Mouse (Mus musculus): ENCODE results near the gene Gbp7. TPM values are rescaled to one million over a fixed set of nuclear protein-coding genes. Genes with fewer than 3 reads are reported as not detected.
"Not testable (repeated sequence)": the region's sequence is repeated elsewhere in the genome, so short reads cannot be mapped to it uniquely, and the experiment has no call there.

The Gbp7 gene
- total and polyA plus RNA-seq, 2 experiments from 2014 or later = 5.4 to 6.0 TPM

- ATAC-seq (ENCODE audit: insufficient read depth, low read depth) (no peak), DNase-seq (ENCODE audit: low spot score) (no peak)
- Histone ChIP-seq H3K4me2 (ENCODE audit: low read depth, low read length) (peak overlapping the region; percentile 98), H3K36me3 (replicated peaks; ENCODE audit: control insufficient read depth, insufficient read depth, low read length) (no peaks in the 10 kb centered on the region), H3K4me3 (ENCODE audit: low read depth, low read length) (no peak overlapping the region), H3K9me3 (replicated peaks; ENCODE audit: control insufficient read depth, low read length) (no peaks in the 10 kb centered on the region), H3K9ac (replicated peaks; ENCODE audit: low read depth, low read length) (no peak overlapping the region), H3K27ac (ENCODE audit: low read depth) (no peak overlapping the region), H3K4me1 (ENCODE audit: control insufficient read depth, insufficient read depth) (peaks cover 6% of the 10 kb centered on the region; the same call in 1 of the 2 replicates), H3K27me3 (ENCODE audit: control insufficient read depth, insufficient read depth, low read length) (no peaks in the 10 kb centered on the region)
- 83% methylated on average over 3 of the region's 3 CpGs for WGBS
- TF ChIP-seq CTCF (IDR thresholded peaks at IDR 0.05; ENCODE audit: low read depth) (no peak), EP300 (IDR thresholded peaks at IDR 0.05; ENCODE audit: low read depth) (no peak)
Measured at GRCm38 (mm10) chr3:142531595-142531994, 1.5 kb downstream of the Gbp7 start.

- DNase-seq (ENCODE audit: low spot score) (no peak), ATAC-seq (ENCODE audit: insufficient read depth, low read depth) (no peak)
- Histone ChIP-seq H3K9ac (replicated peaks; ENCODE audit: low read depth, low read length) (no peak overlapping the region), H3K4me2 (ENCODE audit: low read depth, low read length) (no peak overlapping the region), H3K36me3 (replicated peaks; ENCODE audit: control insufficient read depth, insufficient read depth, low read length) (no peaks in the 10 kb centered on the region), H3K27me3 (ENCODE audit: control insufficient read depth, insufficient read depth, low read length) (no peaks in the 10 kb centered on the region), H3K27ac (ENCODE audit: low read depth) (no peak overlapping the region), H3K4me1 (ENCODE audit: control insufficient read depth, insufficient read depth) (peaks cover 6% of the 10 kb centered on the region; the same call in 1 of the 2 replicates), H3K4me3 (ENCODE audit: low read depth, low read length) (no peak overlapping the region), H3K9me3 (replicated peaks; ENCODE audit: control insufficient read depth, low read length) (no peaks in the 10 kb centered on the region)
- 78% methylated on average over 3 of the region's 3 CpGs for WGBS
- TF ChIP-seq EP300 (IDR thresholded peaks at IDR 0.05; ENCODE audit: low read depth) (no peak), CTCF (IDR thresholded peaks at IDR 0.05; ENCODE audit: low read depth) (no peak)
Measured at GRCm38 (mm10) chr3:142533185-142533584, 3.0 kb downstream of the Gbp7 start.

- no peak for DNase-seq (ENCODE audit: low spot score)
- Histone ChIP-seq H3K27me3 (ENCODE audit: control insufficient read depth, insufficient read depth, low read length) (no peaks in the 10 kb centered on the region), H3K36me3 (replicated peaks; ENCODE audit: control insufficient read depth, insufficient read depth, low read length) (0 out of 2 replicates have a peak, but pooled peaks cover 2% of the 10 kb centered on the region), H3K4me3 (ENCODE audit: low read depth, low read length) (no peak overlapping the region), H3K4me2 (ENCODE audit: low read depth, low read length) (no peak overlapping the region), H3K4me1 (ENCODE audit: control insufficient read depth, insufficient read depth) (peaks cover 6% of the 10 kb centered on the region; the same call in 1 of the 2 replicates), H3K27ac (ENCODE audit: low read depth) (no peak overlapping the region), H3K9ac (replicated peaks; ENCODE audit: low read depth, low read length) (no peak overlapping the region), H3K9me3 (replicated peaks; ENCODE audit: control insufficient read depth, low read length) (no peaks in the 10 kb centered on the region)
- WGBS = 43% methylated on average over 1 of the region's 1 CpGs
- TF ChIP-seq EP300 (IDR thresholded peaks at IDR 0.05; ENCODE audit: low read depth) (no peak), CTCF (IDR thresholded peaks at IDR 0.05; ENCODE audit: low read depth) (no peak)
- ATAC-seq (ENCODE audit: insufficient read depth, low read depth) = no peak
Measured at GRCm38 (mm10) chr3:142535667-142536066, 5.5 kb downstream of the Gbp7 start.

- DNase-seq (ENCODE audit: low spot score) (no peak), ATAC-seq (ENCODE audit: insufficient read depth, low read depth) (no peak)
- Histone ChIP-seq H3K36me3 (replicated peaks; ENCODE audit: control insufficient read depth, insufficient read depth, low read length) (0 out of 2 replicates have a peak, but pooled peaks cover 14% of the 10 kb centered on the region), H3K9ac (replicated peaks; ENCODE audit: low read depth, low read length) (no peak overlapping the region), H3K27me3 (ENCODE audit: control insufficient read depth, insufficient read depth, low read length) (no peaks in the 10 kb centered on the region), H3K4me3 (ENCODE audit: low read depth, low read length) (no peak overlapping the region), H3K4me2 (ENCODE audit: low read depth, low read length) (no peak overlapping the region), H3K9me3 (replicated peaks; ENCODE audit: control insufficient read depth, low read length) (no peaks in the 10 kb centered on the region), H3K4me1 (ENCODE audit: control insufficient read depth, insufficient read depth) (no peaks in the 10 kb centered on the region), H3K27ac (ENCODE audit: low read depth) (no peak overlapping the region)
- WGBS = 79% methylated on average over 6 of the region's 6 CpGs
- TF ChIP-seq CTCF (IDR thresholded peaks at IDR 0.05; ENCODE audit: low read depth) (no peak), EP300 (IDR thresholded peaks at IDR 0.05; ENCODE audit: low read depth) (no peak)
Measured at GRCm38 (mm10) chr3:142541391-142541790, 11.2 kb downstream of the Gbp7 start.

GRCm38 (mm10) chr3:142542776-142543175 lies 12.6 kb downstream of the Gbp7 start:
- not testable (repeated sequence) for H3K27ac ChIP-seq (ENCODE audit: low read depth); H3K27me3 ChIP-seq (ENCODE audit: control insufficient read depth, insufficient read depth, low read length); H3K4me1 ChIP-seq (ENCODE audit: control insufficient read depth, insufficient read depth); H3K4me2 ChIP-seq (ENCODE audit: low read depth, low read length); DNase-seq (ENCODE audit: low spot score); H3K9me3 ChIP-seq (replicated peaks; ENCODE audit: control insufficient read depth, low read length); ATAC-seq (ENCODE audit: insufficient read depth, low read depth); H3K4me3 ChIP-seq (ENCODE audit: low read depth, low read length); H3K9ac ChIP-seq (replicated peaks; ENCODE audit: low read depth, low read length)
- H3K36me3 ChIP-seq (replicated peaks; ENCODE audit: control insufficient read depth, insufficient read depth, low read length) = 0 out of 2 replicates have a peak, but pooled peaks cover 14% of the 10 kb centered on the region
- 86% methylated on average over 12 of the region's 12 CpGs for whole genome bisulfite sequencing

- DNase-seq (ENCODE audit: low spot score) = no peak
- 69% methylated on average over 3 of the region's 3 CpGs for WGBS
- H3K27ac ChIP-seq (ENCODE audit: low read depth) = no peak overlapping the region
- no peaks in the 10 kb centered on the region for H3K9me3 ChIP-seq (replicated peaks; ENCODE audit: control insufficient read depth, low read length)
- H3K36me3 ChIP-seq (replicated peaks; ENCODE audit: control insufficient read depth, insufficient read depth, low read length) = 0 out of 2 replicates have a peak, but pooled peaks cover 8% of the 10 kb centered on the region
- H3K27me3 ChIP-seq (ENCODE audit: control insufficient read depth, insufficient read depth, low read length) = no peaks in the 10 kb centered on the region
- no peak for ATAC-seq (ENCODE audit: insufficient read depth, low read depth)
- no peak overlapping the region for H3K4me3 ChIP-seq (ENCODE audit: low read depth, low read length)
- H3K4me2 ChIP-seq (ENCODE audit: low read depth, low read length) = no peak overlapping the region
- no peaks in the 10 kb centered on the region for H3K4me1 ChIP-seq (ENCODE audit: control insufficient read depth, insufficient read depth)
- no peak for TF ChIP-seq CTCF (IDR thresholded peaks at IDR 0.05; ENCODE audit: low read depth)
- no peak for TF ChIP-seq EP300 (IDR thresholded peaks at IDR 0.05; ENCODE audit: low read depth)
- H3K9ac ChIP-seq (replicated peaks; ENCODE audit: low read depth, low read length) = no peak overlapping the region
Measured at GRCm38 (mm10) chr3:142546690-142547089, 16.5 kb downstream of the Gbp7 start.

Measured in heart, postnatal 0 days (tissue).